ENCODE assay signal across 21 mouse cellular contexts in the genomic region with DNA sequence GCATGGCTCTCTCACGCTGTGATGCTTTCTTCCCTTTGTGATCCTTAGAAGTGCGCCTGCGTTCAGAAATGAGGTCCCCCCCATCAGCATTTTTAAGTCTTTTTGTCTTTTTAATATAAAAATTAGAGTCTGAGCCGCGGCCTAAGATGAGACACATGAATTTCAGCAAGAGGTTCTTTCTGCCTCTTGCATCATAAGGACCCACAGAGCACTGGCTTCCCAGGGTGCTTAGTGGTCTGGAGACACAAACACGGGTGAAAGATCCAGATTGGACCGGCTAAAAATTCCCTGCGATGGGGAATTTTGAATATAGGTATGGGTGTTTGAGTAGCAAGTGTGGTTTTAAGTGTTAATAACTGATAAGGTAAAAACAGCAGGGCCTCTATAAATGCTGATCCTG. TPM values are rescaled to one million over a fixed set of nuclear protein-coding genes. Genes with fewer than 3 reads are reported as not detected.
A peak's percentile ranks its signal among the peaks of the same experiment; 100 is the strongest.
DNase-seq lines count a peak whose midpoint lies in the region; ATAC-seq and TF ChIP-seq lines count a peak whose summit lies in the region.
"Had no signal": no experiment of that assay in that cellular context is flagged by ENCODE, and none has a peak within 500 bp of the region (broad histone marks: within the 10 kb centered on the region; RNA-seq: fewer than 3 reads in every experiment).

No protein-coding gene starts in this region.

- H3K79me2 ChIP-seq in myocyte (ENCODE audit: control insufficient read depth, insufficient read depth) = no peaks in the 10 kb centered on the region

- peaks cover 3% of the 10 kb centered on the region; the same call in 1 of the 2 replicates for H3K27me3 ChIP-seq in midbrain, embryonic 14.5 days (ENCODE audit: control insufficient read depth, insufficient read depth, low read length)
- H3K27me3 ChIP-seq in midbrain, embryonic 15.5 days (replicated peaks) = 0 out of 2 replicates have a peak, but pooled peaks cover 8% of the 10 kb centered on the region
- H3K27me3 ChIP-seq in myocyte (ENCODE audit: control insufficient read depth, insufficient read depth, insufficient read length) = no peaks in the 10 kb centered on the region
- H3K27me3 ChIP-seq: embryonic facial prominence, embryonic 12.5 days; forebrain, embryonic 15.5 days; Patski had no signal

- no peaks in the 10 kb centered on the region for H3K4me1 ChIP-seq in midbrain, embryonic 14.5 days (ENCODE audit: control insufficient read depth, insufficient read depth, low read length)
- no peaks in the 10 kb centered on the region; the same call in 1 of the 2 replicates for H3K4me1 ChIP-seq in midbrain, embryonic 15.5 days

- no peaks in the 10 kb centered on the region for H3K36me3 ChIP-seq in midbrain, embryonic 14.5 days (ENCODE audit: control insufficient read depth, insufficient read depth, low read length)
- no peaks in the 10 kb centered on the region for H3K36me3 ChIP-seq in midbrain, embryonic 15.5 days (replicated peaks)
- no peaks in the 10 kb centered on the region for H3K36me3 ChIP-seq in myocyte (ENCODE audit: control insufficient read depth, insufficient read depth)
- H3K36me3 ChIP-seq: embryonic facial prominence, embryonic 10.5 days; embryonic facial prominence, embryonic 12.5 days; forebrain, embryonic 15.5 days had no signal

- H3K9me3 ChIP-seq in midbrain, embryonic 14.5 days (ENCODE audit: control insufficient read depth, low read length) = no peaks in the 10 kb centered on the region
- H3K9me3 ChIP-seq in midbrain, embryonic 15.5 days = no peaks in the 10 kb centered on the region
- H3K9me3 ChIP-seq: embryonic facial prominence, embryonic 10.5 days; embryonic facial prominence, embryonic 12.5 days; forebrain, embryonic 13.5 days; forebrain, embryonic 15.5 days had no signal

- TF ChIP-seq POLR2A in myocyte (IDR thresholded peaks at IDR 0.05; ENCODE audit: insufficient read length, low read depth) = no peak

- intact Hi-C loops in heart, postnatal 10 days (cut with DNase I) = no loop called here

- H3K4me3 ChIP-seq in midbrain, embryonic 14.5 days (replicated peaks; ENCODE audit: low read depth, low read length) = no peak overlapping the region
- no peak overlapping the region for H3K4me3 ChIP-seq in midbrain, embryonic 15.5 days
- H3K4me3 ChIP-seq in myocyte = no peak overlapping the region
- H3K4me3 ChIP-seq: embryonic facial prominence, embryonic 10.5 days; embryonic facial prominence, embryonic 12.5 days; forebrain, embryonic 13.5 days; forebrain, embryonic 15.5 days had no signal

- no peak overlapping the region for H3ac ChIP-seq in myocyte (ENCODE audit: control insufficient read depth, insufficient read length)

- no peak overlapping the region for H3K27ac ChIP-seq in midbrain, embryonic 14.5 days (replicated peaks; ENCODE audit: low read depth, low read length)
- no peak overlapping the region for H3K27ac ChIP-seq in midbrain, embryonic 15.5 days
- H3K27ac ChIP-seq: embryonic facial prominence, embryonic 10.5 days; embryonic facial prominence, embryonic 12.5 days; forebrain, embryonic 13.5 days; forebrain, embryonic 15.5 days had no signal

- no peak overlapping the region for H3K4me2 ChIP-seq in midbrain, embryonic 14.5 days (ENCODE audit: low read length)
- no peak overlapping the region for H3K4me2 ChIP-seq in midbrain, embryonic 15.5 days
- H3K4me2 ChIP-seq in myocyte (ENCODE audit: low read depth) = peak overlapping the region; percentile 46
- H3K4me2 ChIP-seq: embryonic facial prominence, embryonic 12.5 days; forebrain, embryonic 13.5 days; forebrain, embryonic 15.5 days had no signal

- no peak for ATAC-seq in midbrain, embryonic 14.5 days (ENCODE audit: low FRiP score, low TSS enrichment)
- ATAC-seq in midbrain, embryonic 15.5 days (replicated peaks) = no peak
- ATAC-seq: activated CD4-positive, CD25-positive, alpha-beta regulatory T cell, adult 4 months; forebrain, embryonic 13.5 days; forebrain, embryonic 15.5 days; forebrain, postnatal 0 days; Patski had no signal

- WGBS in midbrain, embryonic 14.5 days = 64% methylated on average over 8 of the region's 8 CpGs
- 63% methylated on average over 8 of the region's 8 CpGs for WGBS in midbrain, embryonic 15.5 days

- H3K9ac ChIP-seq in midbrain, embryonic 14.5 days (replicated peaks; ENCODE audit: low read length) = no peak overlapping the region
- H3K9ac ChIP-seq in midbrain, embryonic 15.5 days = no peak overlapping the region
- H3K9ac ChIP-seq: embryonic facial prominence, embryonic 12.5 days; forebrain, embryonic 13.5 days; forebrain, embryonic 15.5 days; forebrain, postnatal 0 days had no signal

- DNase-seq in heart, adult 11 months = peak; percentile 45
- no peak for DNase-seq in heart, postnatal 10 days
- peak; percentile 8 for DNase-seq in midbrain, embryonic 14.5 days
- no peak for DNase-seq in urinary bladder, postnatal 10 days (ENCODE audit: low spot score)
- DNase-seq: adrenal gland, adult 8-10 months; adrenal gland, postnatal 14 days; adrenal gland, postnatal 36 days; cerebellum, adult 11-12 months; cerebellum, adult 2 months; cerebellum, adult 9-10 months; cerebellum, postnatal 10 days; cerebellum, postnatal 25 days; forebrain, postnatal 0 days had no signal

TF ChIP-seq in myocyte, 11 proteins besides CTCF, POLR2A, EP300 and RAD21:
- TF ChIP-seq CEBPB (IDR thresholded peaks at IDR 0.05; ENCODE audit: insufficient read depth, poor library complexity, severe bottlenecking) = peak; percentile 91; the same call in 1 of the 2 replicates
- no peak for TF ChIP-seq MYOD1 (IDR thresholded peaks at IDR 0.05; ENCODE audit: control insufficient read depth in 1 of 3, insufficient read length in 2 of 3, low read depth in 2 of 3)
TF ChIP-seq in myocyte: peak in this region for 1.

RNA-seq across cellular contexts. Expression of gene Tenm4, which starts 5.7 kb away (rescaled TPM):
- total RNA-seq in heart, postnatal 10 days (2021) = 1 to 10 TPM; 4.2 to 5.0 TPM
- 35.3 and 38.0 TPM in 2 replicates for polyA plus RNA-seq in midbrain, embryonic 14.5 days (2014; fragmentation: Nextera tagmentation; extraction: Ambion mirVana)
- 46.9 and 52.7 TPM in 2 replicates for polyA plus RNA-seq in midbrain, embryonic 15.5 days (2015; fragmentation: Nextera tagmentation; extraction: Ambion mirVana)
- polyA plus RNA-seq in myocyte (2012; fragmentation: generic; extraction: Trizol) = 10.9 TPM

Comparison
In these comparisons a context has a peak if more than half of its experiments do, and no peak if none do; other contexts are left out.
1. DNase-seq: peak in heart, adult 11 months (single experiment) and midbrain, embryonic 14.5 days (single experiment); none in heart, postnatal 10 days (0 of 2) and urinary bladder, postnatal 10 days (single experiment).